Mouse (Mus musculus) thymus, adult 2 months (tissue): Measurements from ENCODE around the gene Sprr2a2. TPM values are rescaled to one million over a fixed set of nuclear protein-coding genes. Genes with fewer than 3 reads are reported as not detected.
"Not testable (repeated sequence)": the region's sequence is repeated elsewhere in the genome, so short reads cannot be mapped to it uniquely, and the experiment has no call there.

Source experiments
- DNase-seq: peaks from one replicate; pipeline ENCODE4 v3.0.0; 2021
- H3K27ac ChIP-seq: fragments of 200-500 bp; 2 replicates; pipeline ENCODE4 v1.5.1; 2012; ENCODE audit warnings: low read length, control low read depth; ENCODE audit not compliant: control insufficient read depth, insufficient read depth
- H3K27me3 ChIP-seq: fragments of 200-500 bp; 2 replicates; pipeline ENCODE4 v1.6.1; 2012; ENCODE audit warnings: mild to moderate bottlenecking, low read length, moderate library complexity, mixed read lengths; ENCODE audit not compliant: control insufficient read depth, insufficient read depth
- H3K36me3 ChIP-seq: fragments of 200-500 bp; 2 replicates; pipeline ENCODE4 v1.6.1; 2012; ENCODE audit warnings: mild to moderate bottlenecking, low read length, moderate library complexity; ENCODE audit not compliant: control insufficient read depth, insufficient read depth
- H3K4me1 ChIP-seq: fragments of 200-500 bp; replicated peaks from 2 replicates; pipeline ENCODE4 v1.6.1; 2012; ENCODE audit warnings: low read length; ENCODE audit not compliant: control insufficient read depth, insufficient read depth
- H3K4me3 ChIP-seq: fragments of 200-500 bp; 2 replicates; pipeline ENCODE4 v1.5.1; 2012; ENCODE audit warnings: mild to moderate bottlenecking, low read length, control low read depth, moderate library complexity; ENCODE audit not compliant: control insufficient read depth, insufficient read depth
- WGBS: fragments of 180-500 bp; shearing (Covaris S2); methylation state at CpG from one replicate; pipeline ENCODE4 v1.1.7; 2018; 5-methylcytosine and 5-hydroxymethylcytosine counted together
- polyA plus RNA-seq: library from polyadenylated mRNA; depleted of rRNA; stranded (reverse); fragments of >200 nt; gene quantifications from 2 replicates; pipeline ENCODE4 v1.2.3, GENCODE M21; 2012

Sprr2a2 gene
- polyA plus RNA-seq, 1 experiment: 400 TPM

DNA sequence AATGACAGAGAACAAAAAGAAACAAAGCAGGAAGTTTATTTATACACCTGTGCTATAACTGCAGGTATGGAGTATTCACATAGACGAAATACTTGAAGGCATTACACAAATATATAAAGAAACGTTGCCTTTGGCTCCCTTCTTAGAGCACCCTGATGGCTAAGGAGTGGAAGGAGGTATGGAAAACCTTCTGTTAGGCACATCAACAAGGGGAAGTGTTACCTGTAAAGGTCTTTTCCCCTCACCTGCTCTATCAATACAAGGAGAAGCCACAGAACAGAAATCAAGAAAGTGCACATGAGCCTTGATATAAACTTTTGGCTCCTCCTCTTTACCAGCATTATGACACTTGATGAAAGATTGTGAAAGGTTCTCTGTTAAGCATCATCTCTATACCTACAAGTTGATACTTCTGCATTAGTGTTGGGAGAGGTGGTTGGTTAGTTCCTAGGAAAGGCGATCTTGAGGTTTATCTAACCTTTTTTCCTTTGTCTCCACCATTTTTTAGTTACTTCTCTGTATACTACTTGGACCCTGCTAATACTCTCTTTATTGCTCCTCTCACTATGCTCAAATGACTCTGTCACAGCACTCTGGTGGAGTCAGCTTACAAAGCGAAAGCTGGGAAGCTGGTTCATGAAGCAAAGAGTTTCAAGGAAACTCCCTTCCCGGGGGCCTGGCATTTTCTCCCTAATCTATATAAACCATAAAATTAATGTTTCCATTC, 20.9 kb downstream of the Sprr2a2 start:
- no CpG with 5 or more reads among the region's 5 CpGs for WGBS
- not testable (repeated sequence) for DNase-seq, H3K36me3 ChIP-seq, H3K27me3 ChIP-seq, H3K4me3 ChIP-seq, H3K27ac ChIP-seq, H3K4me1 ChIP-seq

DNA sequence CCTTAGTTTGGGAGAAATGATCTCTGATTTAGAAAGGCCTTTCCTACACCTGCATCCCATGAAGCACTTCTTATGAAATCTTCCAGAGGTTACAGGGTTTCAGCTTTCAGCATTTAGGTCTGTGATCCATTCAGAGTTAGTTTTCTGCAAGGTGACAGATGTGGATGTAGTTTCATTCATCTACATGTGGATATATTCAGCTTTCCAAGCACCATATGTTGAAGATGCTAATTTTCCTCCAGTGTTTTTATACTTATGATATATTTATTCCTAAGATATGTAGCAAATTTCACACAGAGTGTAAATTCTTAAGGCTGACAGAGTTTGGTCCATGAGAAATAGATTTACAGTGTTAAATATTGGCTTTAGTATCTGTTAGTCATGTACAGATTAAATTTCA, 23.0 kb downstream of the Sprr2a2 start:
- H3K36me3 ChIP-seq, H3K4me3 ChIP-seq, H3K27me3 ChIP-seq, H3K4me1 ChIP-seq, DNase-seq, H3K27ac ChIP-seq: not testable (repeated sequence)

GRCm38 (mm10) chr3:92239197-92239596, 23.5 kb downstream of the Sprr2a2 start:
- no CpG with 5 or more reads among the region's 1 CpGs for WGBS
- not testable (repeated sequence) for H3K4me3 ChIP-seq, DNase-seq, H3K27ac ChIP-seq, H3K36me3 ChIP-seq, H3K27me3 ChIP-seq, H3K4me1 ChIP-seq

DNA sequence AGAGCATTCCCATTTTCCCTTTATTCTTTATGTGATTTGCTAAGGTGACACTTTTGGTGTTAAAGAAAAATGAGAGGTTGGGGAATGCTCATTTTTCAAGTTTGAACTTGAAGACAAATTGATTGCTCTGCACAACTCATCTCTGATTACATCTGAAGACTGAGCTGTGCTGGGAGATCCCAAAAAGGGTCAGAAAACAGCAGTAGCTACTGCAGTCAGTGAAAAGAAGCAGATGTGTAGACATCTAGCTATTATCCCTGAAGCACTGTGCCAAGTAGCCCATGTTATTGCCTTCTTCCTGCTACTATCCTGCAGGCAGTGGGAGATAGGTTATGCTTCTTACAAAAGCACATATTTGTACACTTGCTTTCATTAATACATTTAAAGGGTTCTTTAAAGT, 29.1 kb downstream of the Sprr2a2 start:
- not testable (repeated sequence) for H3K27me3 ChIP-seq, H3K36me3 ChIP-seq, H3K4me3 ChIP-seq, H3K4me1 ChIP-seq, H3K27ac ChIP-seq, DNase-seq

DNA sequence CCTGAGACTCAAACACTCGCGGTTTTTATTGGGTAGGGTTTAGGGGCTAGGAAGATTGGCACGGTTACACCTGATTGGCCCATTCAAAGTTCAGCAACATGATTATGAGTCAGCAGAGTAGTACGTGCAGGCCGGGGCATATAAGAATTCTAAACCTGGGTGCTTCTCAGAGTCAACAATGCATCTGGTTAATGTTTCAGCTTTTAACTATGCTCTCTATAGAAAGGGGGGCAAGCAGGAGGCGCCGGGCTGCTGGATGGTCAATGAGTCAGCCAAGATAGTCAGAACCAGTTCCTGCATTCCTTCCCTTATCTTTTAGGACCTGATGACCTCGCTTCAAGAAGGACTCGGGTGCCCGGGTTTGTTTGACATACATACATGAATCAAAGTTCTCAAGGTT, 30.5 kb downstream of the Sprr2a2 start:
- not testable (repeated sequence) for H3K27me3 ChIP-seq, H3K4me1 ChIP-seq, DNase-seq, H3K4me3 ChIP-seq, H3K36me3 ChIP-seq, H3K27ac ChIP-seq
- WGBS: no CpG with 5 or more reads among the region's 10 CpGs

DNA sequence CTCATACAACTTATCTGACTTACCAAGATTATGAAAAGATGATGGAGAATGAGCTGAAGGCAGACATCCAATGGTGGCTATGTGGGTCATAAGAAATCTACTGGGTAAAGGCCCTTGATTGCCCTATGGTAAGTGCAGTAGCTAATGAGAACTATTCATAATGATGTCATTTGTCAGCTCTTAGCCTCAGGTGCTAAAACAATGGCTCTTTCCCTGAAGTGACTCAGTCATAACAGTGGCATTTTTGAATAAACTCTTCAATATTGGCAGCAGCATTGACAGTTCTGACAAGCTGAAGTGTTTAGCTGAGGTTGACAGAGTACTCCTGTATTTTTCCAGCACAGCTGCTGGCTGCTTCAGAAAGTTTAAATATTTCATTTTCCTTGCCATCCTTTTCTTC, 32.8 kb downstream of the Sprr2a2 start:
- H3K27ac ChIP-seq, H3K4me3 ChIP-seq, H3K36me3 ChIP-seq, H3K27me3 ChIP-seq, H3K4me1 ChIP-seq, DNase-seq: not testable (repeated sequence)

DNA sequence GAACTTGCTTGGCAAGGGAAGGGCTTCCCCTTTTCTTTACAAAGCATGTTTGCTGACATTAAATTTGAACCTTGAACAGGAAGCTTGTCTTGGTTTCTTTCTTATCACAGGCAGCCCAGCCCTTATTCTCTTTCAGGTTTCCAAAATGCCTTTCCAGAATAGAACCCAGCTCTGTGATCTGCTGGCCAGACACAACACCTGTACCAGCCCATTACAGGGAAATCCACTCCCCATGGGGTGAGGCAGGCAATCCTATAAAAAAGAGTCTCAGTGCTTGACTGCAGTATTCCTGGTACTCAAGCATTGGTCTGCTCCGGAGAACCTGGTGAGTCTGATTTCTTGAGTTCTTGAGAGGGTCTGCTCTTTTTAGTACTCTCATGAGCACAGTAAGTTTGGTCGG, 34.7 kb downstream of the Sprr2a2 start:
- H3K36me3 ChIP-seq, H3K27ac ChIP-seq: not testable (repeated sequence)
- WGBS: 98% methylated on average over 1 of the region's 2 CpGs

DNA sequence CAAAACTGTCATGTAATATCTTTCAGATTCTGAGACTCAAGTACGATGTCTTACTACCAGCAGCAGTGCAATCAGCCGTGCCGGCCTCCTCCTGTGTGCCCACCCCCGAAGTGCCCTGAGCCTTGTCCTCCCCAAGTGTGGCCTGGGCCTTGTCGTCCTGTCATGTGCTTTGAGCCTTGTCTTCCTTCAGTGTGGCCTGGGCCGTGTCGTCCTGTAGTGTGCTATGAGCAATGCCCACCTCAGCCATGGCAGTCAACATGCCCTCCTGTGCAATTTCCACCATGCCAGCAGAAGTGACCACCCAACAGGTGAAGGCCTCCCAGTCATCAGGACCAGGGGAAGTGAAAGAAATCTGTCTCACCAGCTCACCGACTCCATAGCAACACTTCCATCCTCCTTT, 38.1 kb downstream of the Sprr2a2 start:
- H3K36me3 ChIP-seq, H3K4me3 ChIP-seq, H3K27me3 ChIP-seq, DNase-seq, H3K4me1 ChIP-seq, H3K27ac ChIP-seq: not testable (repeated sequence)
- WGBS: no CpG with 5 or more reads among the region's 8 CpGs

More for the DNA sequence above, 34.7 kb downstream of the Sprr2a2 start:
- H3K4me1 ChIP-seq, H3K27me3 ChIP-seq, H3K4me3 ChIP-seq, DNase-seq: not testable (repeated sequence)

DNA sequence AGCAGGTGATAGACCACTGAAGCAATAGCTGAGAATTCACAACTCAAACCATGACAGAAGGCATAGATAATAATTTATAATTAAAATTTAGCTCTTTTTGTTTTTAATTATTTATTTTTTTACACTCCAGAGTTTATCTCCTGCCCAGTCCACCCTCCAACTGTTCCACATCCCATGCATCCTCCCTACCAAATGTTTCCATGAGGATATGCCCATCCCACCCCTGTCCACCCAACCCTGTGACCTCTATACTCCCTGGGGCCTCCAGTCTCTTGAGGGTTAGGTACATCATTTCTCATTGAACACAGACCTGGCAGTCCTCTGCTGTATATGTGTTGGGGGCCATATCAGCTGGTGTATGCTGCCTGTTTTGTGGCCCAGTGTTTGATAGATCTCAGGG, 42.8 kb downstream of the Sprr2a2 start:
- H3K4me1 ChIP-seq, H3K27ac ChIP-seq, DNase-seq, H3K27me3 ChIP-seq, H3K36me3 ChIP-seq, H3K4me3 ChIP-seq: not testable (repeated sequence)

- H3K4me3 ChIP-seq, DNase-seq, H3K4me1 ChIP-seq, H3K36me3 ChIP-seq, H3K27ac ChIP-seq, H3K27me3 ChIP-seq: not testable (repeated sequence)
- WGBS: no CpG with 5 or more reads among the region's 2 CpGs
Observed at GRCm38 (mm10) chr3:92263462-92263861, 47.7 kb downstream of the Sprr2a2 start.

- WGBS: no CpG with 5 or more reads among the region's 4 CpGs
- not testable (repeated sequence) for H3K4me3 ChIP-seq, H3K36me3 ChIP-seq, DNase-seq, H3K4me1 ChIP-seq, H3K27ac ChIP-seq, H3K27me3 ChIP-seq
Observed at GRCm38 (mm10) chr3:92271414-92271985, 55.8 kb downstream of the Sprr2a2 start.
